Mouse (Mus musculus): ENCODE measurements at regions not wholly inside any gene's neighbourhood (a gene's known extent, or its start where the extent isn't known, plus 50 kb on each side); places are given as distances from the start of the nearest gene placed in this dataset.

GRCm38 (mm10) chr9:76868633-76869032 is 177.0 kb downstream of the Tinag start:
- TF ChIP-seq CTCF (IDR thresholded peaks at IDR 0.05; ENCODE audit: low read depth): no peak
- TF ChIP-seq EP300 (optimal IDR thresholded peaks at IDR 0.05): no peak

All from stomach, postnatal 0 days (tissue).